Mouse (Mus musculus) olfactory bulb, adult 2 months (tissue): Measurements from ENCODE around the gene Vmn1r217.

Source experiments
- CTCF ChIP-seq: fragments of 200-500 bp; IDR thresholded peaks from 2 replicates; pipeline ENCODE4 v1.5.1; 2012; ENCODE audit warnings: low read depth, mild to moderate bottlenecking, low read length, moderate library complexity; ENCODE audit not compliant: insufficient read depth
- POLR2A ChIP-seq: fragments of 200-500 bp; IDR thresholded peaks from 2 replicates; pipeline ENCODE4 v1.6.1; 2012; ENCODE audit warnings: mild to moderate bottlenecking, low read depth, low read length, moderate library complexity; ENCODE audit not compliant: insufficient read depth

GRCm38 (mm10) chr13:23067725-23068124 lies 50.3 kb downstream of the Vmn1r217 start, which contains the start of gene Vmn1r215:
- no peak for TF ChIP-seq CTCF
- no peak for TF ChIP-seq POLR2A
